Mouse (Mus musculus): ENCODE data around the gene Olfr695.
"Not testable (repeated sequence)": the region's sequence is repeated elsewhere in the genome, so short reads cannot be mapped to it uniquely, and the experiment has no call there.

GRCm38 (mm10) chr7:106761008-106761407 is 44.8 kb upstream of the Olfr695 start:
- TF ChIP-seq CTCF (IDR thresholded peaks at IDR 0.05; ENCODE audit: control insufficient read depth, insufficient read depth, insufficient replicate concordance, low read depth, low read length); POLR2A (IDR thresholded peaks at IDR 0.05; ENCODE audit: control insufficient read depth, low read depth, low read length): not testable (repeated sequence)

Data from testis, adult 2 months (tissue).